Mouse (Mus musculus) midbrain, embryonic 13.5 days (tissue): ENCODE measurements around the gene Tmem171. TPM values are rescaled to one million over a fixed set of nuclear protein-coding genes. Genes with fewer than 3 reads are reported as not detected.

Experiments used
- ATAC-seq: fragments of 200-750 bp; cut with Nextera tagmentation; 2 replicates; pipeline ENCODE4 v1.8.0; 2017; ENCODE audit warnings: mild to moderate bottlenecking, moderate TSS enrichment, moderate library complexity
- H3K27ac ChIP-seq: fragments of 300-500 bp; sonication (generic); 2 replicates; pipeline ENCODE4 v1.5.1; 2015; ENCODE audit warnings: inconsistent platforms, mild to moderate bottlenecking, moderate library complexity
- H3K27me3 ChIP-seq: fragments of 300-500 bp; sonication (generic); 2 replicates; pipeline ENCODE4 v1.6.1; 2015; ENCODE audit warnings: mild to moderate bottlenecking, inconsistent platforms
- H3K36me3 ChIP-seq: fragments of 300-500 bp; sonication (generic); 2 replicates; pipeline ENCODE4 v1.6.1; 2015; ENCODE audit warnings: mild to moderate bottlenecking, inconsistent platforms
- H3K4me1 ChIP-seq: fragments of 300-500 bp; sonication (generic); replicated peaks from 2 replicates; pipeline ENCODE4 v1.6.1; 2015; ENCODE audit warnings: inconsistent platforms
- H3K4me2 ChIP-seq: fragments of 300-500 bp; sonication (generic); replicated peaks from 2 replicates; pipeline ENCODE4 v1.6.1; 2015; ENCODE audit warnings: moderate library complexity, mild to moderate bottlenecking, inconsistent platforms
- H3K4me3 ChIP-seq: fragments of 300-500 bp; sonication (generic); replicated peaks from 2 replicates; pipeline ENCODE4 v1.5.1; 2015; ENCODE audit warnings: mild to moderate bottlenecking, inconsistent platforms
- H3K9ac ChIP-seq: fragments of 300-500 bp; sonication (generic); replicated peaks from 2 replicates; pipeline ENCODE4 v1.6.1; 2015; ENCODE audit warnings: mild to moderate bottlenecking, inconsistent platforms
- H3K9me3 ChIP-seq: fragments of 300-500 bp; sonication (generic); 2 replicates; pipeline ENCODE4 v1.6.1; 2016; ENCODE audit warnings: mild to moderate bottlenecking, inconsistent platforms
- WGBS: fragments of 180-500 bp; shearing (Covaris S2); methylation state at CpG from one replicate; pipeline ENCODE4 v1.1.7; 2015; 5-methylcytosine and 5-hydroxymethylcytosine counted together
- polyA plus RNA-seq: library from polyadenylated mRNA; unstranded; fragments of >200 nt; fragmentation: Nextera tagmentation; extraction: Ambion mirVana; gene quantifications from 2 replicates; pipeline ENCODE4 v1.2.1, GENCODE M21; 2015

Gene Tmem171
- polyA plus RNA-seq, 1 experiment from 2014 or later: not detected

- Histone ChIP-seq H3K9me3 (peaks cover 5% of the 10 kb centered on the region; the same call in 1 of the 2 replicates), H3K27ac (no peak overlapping the region), H3K9ac (no peak overlapping the region), H3K4me3 (no peak overlapping the region), H3K36me3 (no peaks in the 10 kb centered on the region), H3K27me3 (no peaks in the 10 kb centered on the region), H3K4me2 (no peak overlapping the region), H3K4me1 (no peaks in the 10 kb centered on the region)
- 92% methylated on average over 4 of the region's 4 CpGs for WGBS
- ATAC-seq: no peak
These were observed 32.4 kb downstream of the Tmem171 start for GRCm38 (mm10) chr13:98662173-98662675.

- Histone ChIP-seq H3K9ac (no peak overlapping the region), H3K27ac (no peak overlapping the region)
- ATAC-seq: no peak
These were observed 38.6 kb downstream of the Tmem171 start for GRCm38 (mm10) chr13:98656034-98656471.

GRCm38 (mm10) chr13:98655346-98655745 lies 39.3 kb downstream of the Tmem171 start:
- Histone ChIP-seq H3K4me1 (no peaks in the 10 kb centered on the region), H3K4me2 (no peak overlapping the region), H3K27ac (no peak overlapping the region), H3K36me3 (no peaks in the 10 kb centered on the region), H3K9me3 (no peaks in the 10 kb centered on the region), H3K27me3 (no peaks in the 10 kb centered on the region), H3K4me3 (no peak overlapping the region), H3K9ac (no peak overlapping the region)
- ATAC-seq: no peak
- 87% methylated on average over 4 of the region's 4 CpGs for WGBS

More at GRCm38 (mm10) chr13:98656034-98656471, 38.6 kb downstream of the Tmem171 start:
- Histone ChIP-seq H3K36me3 (no peaks in the 10 kb centered on the region), H3K4me2 (no peak overlapping the region), H3K27me3 (no peaks in the 10 kb centered on the region), H3K4me3 (no peak overlapping the region), H3K4me1 (no peaks in the 10 kb centered on the region), H3K9me3 (no peaks in the 10 kb centered on the region)
- WGBS: 75% methylated on average over 16 of the region's 16 CpGs

DNA sequence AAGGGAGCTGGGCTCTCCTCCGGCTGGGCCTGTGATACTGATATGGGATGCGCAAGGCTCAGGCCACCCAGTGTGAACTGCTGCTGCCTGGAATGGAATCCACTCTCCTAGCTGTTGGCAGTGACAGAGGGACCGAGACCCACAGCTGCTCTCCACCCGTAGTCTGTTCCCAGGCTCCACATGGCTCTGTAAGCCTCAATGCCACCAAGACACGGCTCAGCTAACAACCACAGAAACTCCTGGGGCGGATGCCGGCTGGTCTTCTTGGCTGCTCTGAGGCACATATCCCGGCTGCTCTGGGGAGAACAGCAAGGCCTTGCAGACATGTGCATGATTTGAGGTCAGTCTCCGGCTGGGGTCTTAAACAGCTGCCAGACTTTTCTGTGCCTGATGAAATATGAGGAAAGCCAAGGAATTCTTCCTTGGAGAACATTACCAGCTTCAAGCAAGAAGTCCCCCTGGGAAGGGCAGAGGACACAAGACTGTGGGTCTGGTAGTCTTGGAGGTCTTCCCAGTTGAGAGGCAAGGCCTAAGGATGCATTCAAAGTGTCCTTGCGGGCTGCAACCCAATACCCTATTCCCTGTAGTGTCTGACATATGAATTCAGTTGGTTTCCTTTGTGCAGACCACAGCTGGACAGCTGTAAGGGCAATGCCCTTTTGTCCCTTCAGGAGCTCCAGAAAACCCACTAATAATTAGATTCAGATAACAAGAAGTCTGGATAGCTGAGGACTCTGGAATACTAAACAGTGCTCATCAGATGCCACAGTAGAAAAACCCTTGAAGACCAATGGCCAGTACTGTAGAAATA lies 40.3 kb downstream of the Tmem171 start:
- 82% methylated on average over 10 of the region's 10 CpGs for WGBS
- no peaks in the 10 kb centered on the region for H3K27me3 ChIP-seq
- H3K4me3 ChIP-seq: no peak overlapping the region
- no peak overlapping the region for H3K9ac ChIP-seq
- no peaks in the 10 kb centered on the region for H3K9me3 ChIP-seq
- no peak overlapping the region for H3K27ac ChIP-seq
- no peak overlapping the region for H3K4me2 ChIP-seq
- no peaks in the 10 kb centered on the region for H3K36me3 ChIP-seq
- no peaks in the 10 kb centered on the region for H3K4me1 ChIP-seq
- no peak for ATAC-seq

GRCm38 (mm10) chr13:98652194-98652593 lies 42.4 kb downstream of the Tmem171 start:
- Histone ChIP-seq H3K4me3 (no peak overlapping the region), H3K9me3 (no peaks in the 10 kb centered on the region), H3K4me1 (no peaks in the 10 kb centered on the region), H3K36me3 (no peaks in the 10 kb centered on the region), H3K27ac (no peak overlapping the region), H3K4me2 (no peak overlapping the region), H3K27me3 (no peaks in the 10 kb centered on the region), H3K9ac (no peak overlapping the region)
- WGBS: 100% methylated on average over 2 of the region's 2 CpGs
- ATAC-seq: no peak

GRCm38 (mm10) chr13:98651228-98651977 lies 43.2 kb downstream of the Tmem171 start:
- no peaks in the 10 kb centered on the region for H3K27me3 ChIP-seq
- H3K4me3 ChIP-seq: no peak overlapping the region
- 74% methylated on average over 17 of the region's 17 CpGs for WGBS
- no peak overlapping the region for H3K9ac ChIP-seq
- H3K4me1 ChIP-seq: no peaks in the 10 kb centered on the region
- no peak overlapping the region for H3K27ac ChIP-seq
- H3K36me3 ChIP-seq: no peaks in the 10 kb centered on the region
- H3K4me2 ChIP-seq: no peak overlapping the region
- no peak for ATAC-seq
- no peaks in the 10 kb centered on the region for H3K9me3 ChIP-seq

DNA sequence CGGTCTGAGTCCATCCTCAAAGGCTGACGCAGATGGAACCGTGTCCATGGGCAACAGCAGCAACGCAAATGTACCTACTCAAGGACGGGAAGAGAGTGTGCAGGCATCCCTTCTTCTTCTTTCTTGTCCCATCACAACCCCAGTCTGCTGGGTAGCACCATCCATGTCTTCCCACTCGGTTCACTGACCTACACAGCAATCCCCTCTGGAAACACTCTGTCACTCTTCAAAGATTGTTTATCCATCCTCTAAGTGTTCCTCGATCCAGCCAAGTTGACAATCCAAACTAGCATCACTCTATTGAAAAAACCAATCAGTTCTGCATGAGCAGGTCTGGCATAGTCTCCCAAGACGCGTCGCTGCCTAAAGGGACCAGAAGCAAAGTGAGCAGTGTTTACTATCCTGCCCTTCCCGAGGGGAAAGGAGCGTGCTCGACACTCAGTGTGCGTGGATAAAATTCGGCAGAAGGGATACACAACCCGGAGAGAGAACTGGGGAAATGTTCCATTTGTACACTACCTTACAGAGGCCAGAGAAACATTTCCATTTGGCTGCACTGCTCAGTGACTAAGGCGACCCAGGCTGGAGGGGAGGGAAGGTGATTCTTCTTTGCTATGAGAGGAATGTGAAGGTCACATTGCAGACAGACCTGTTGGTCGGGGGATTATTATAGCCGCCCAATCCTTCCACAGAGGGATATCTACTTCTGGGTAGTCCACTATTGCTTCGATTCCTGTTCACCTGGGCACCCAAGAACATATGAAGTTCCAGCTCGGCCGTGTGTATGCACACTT lies 46.7 kb downstream of the Tmem171 start:
- WGBS: 89% methylated on average over 22 of the region's 22 CpGs
- no peak overlapping the region for H3K4me3 ChIP-seq
- no peaks in the 10 kb centered on the region for H3K36me3 ChIP-seq
- no peak overlapping the region for H3K4me2 ChIP-seq
- no peak overlapping the region for H3K9ac ChIP-seq
- no peaks in the 10 kb centered on the region for H3K27me3 ChIP-seq
- no peaks in the 10 kb centered on the region for H3K4me1 ChIP-seq
- H3K9me3 ChIP-seq: no peaks in the 10 kb centered on the region
- H3K27ac ChIP-seq: no peak overlapping the region
- ATAC-seq: no peak

- Histone ChIP-seq H3K4me2 (no peak overlapping the region), H3K4me3 (no peak overlapping the region), H3K36me3 (no peaks in the 10 kb centered on the region), H3K4me1 (no peaks in the 10 kb centered on the region), H3K9ac (no peak overlapping the region), H3K27me3 (0 out of 2 replicates have a peak, but pooled peaks cover 4% of the 10 kb centered on the region), H3K9me3 (no peaks in the 10 kb centered on the region), H3K27ac (no peak overlapping the region)
- WGBS: 95% methylated on average over 5 of the region's 5 CpGs
- ATAC-seq: no peak
These were observed 56.0 kb downstream of the Tmem171 start for GRCm38 (mm10) chr13:98638507-98639166.

GRCm38 (mm10) chr13:98637145-98637544 lies 57.5 kb downstream of the Tmem171 start, which contains the start of gene Tmem174:
TSS of gene Tmem174 (minus strand) at chr13:98637410.
- H3K36me3 ChIP-seq: no peaks in the 10 kb centered on the region
- no peak within 1 kb of the TSS for H3K4me2 ChIP-seq
- no peak within 1 kb of the TSS for H3K27ac ChIP-seq
- H3K9ac ChIP-seq: no peak within 1 kb of the TSS
- WGBS: 93% methylated on average over 12 of the region's 12 CpGs
- H3K4me3 ChIP-seq: no peak within 1 kb of the TSS
- 0 out of 2 replicates have a peak, but pooled peaks cover 4% of the 10 kb centered on the region for H3K27me3 ChIP-seq
- ATAC-seq: no peak
- no peaks in the 10 kb centered on the region for H3K9me3 ChIP-seq
- H3K4me1 ChIP-seq: no peaks in the 10 kb centered on the region

GRCm38 (mm10) chr13:98636571-98636970 lies 58.1 kb downstream of the Tmem171 start:
- no peak overlapping the region for H3K9ac ChIP-seq
- WGBS: 73% methylated on average over 18 of the region's 18 CpGs
- H3K27me3 ChIP-seq: 0 out of 2 replicates have a peak, but pooled peaks cover 4% of the 10 kb centered on the region
- no peaks in the 10 kb centered on the region for H3K4me1 ChIP-seq
- no peaks in the 10 kb centered on the region for H3K9me3 ChIP-seq
- H3K27ac ChIP-seq: no peak overlapping the region
- no peak overlapping the region for H3K4me2 ChIP-seq
- H3K4me3 ChIP-seq: no peak overlapping the region
- no peak for ATAC-seq
- H3K36me3 ChIP-seq: no peaks in the 10 kb centered on the region
